Mouse (Mus musculus): Measurements from ENCODE around the gene Erc1. TPM values are rescaled to one million over a fixed set of nuclear protein-coding genes. Genes with fewer than 3 reads are reported as not detected.

The Erc1 gene
- polyA plus RNA-seq (2017; shearing (Covaris generic)) = 10 to 100 TPM; 14.1 to 15.5 TPM

GRCm38 (mm10) chr6:119848034-119848695 is at the start of gene Erc1:
Gene Erc1 (minus strand): TSS chr6:119848167.

GRCm38 (mm10) chr6:119543803-119544517 is 304.0 kb downstream of the Erc1 start, which contains the start of gene Wnt5b:
Gene Wnt5b (minus strand): TSS chr6:119544347.

Other genes starting within 250 kb of the Erc1 start
- 10 to 100 TPM; 36.2 to 55.1 TPM for gene Rad52, start 54.5 kb upstream of the Erc1 start, polyA plus RNA-seq (2017; shearing (Covaris generic))
- 10 to 100 TPM; 73.7 to 99.1 TPM for gene Wnk1, start 190.5 kb upstream of the Erc1 start, polyA plus RNA-seq (2017; shearing (Covaris generic))
- 1 to 10 TPM in 1 of 2 experiments, not detected in 1; 2.1 TPM for gene Ninj2, start 245.2 kb upstream of the Erc1 start, polyA plus RNA-seq (2017; shearing (Covaris generic))

Data from inflammation-experienced regulatory T-cells (primary cell).